Mouse (Mus musculus): Measurements from ENCODE around the gene Rara.
A peak's percentile ranks its signal among the peaks of the same experiment; 100 is the strongest.
"Not testable (repeated sequence)": the region's sequence is repeated elsewhere in the genome, so short reads cannot be mapped to it uniquely, and the experiment has no call there.

Rara gene

GRCm38 (mm10) chr11:98927438-98928076 is at the start of gene Rara:
TSS of gene Rara (plus strand) at chr11:98927818.
- peak in 1 of 2 experiments; percentile 64 for DNase-seq (ENCODE audit: low spot score in 2 of 2)

GRCm38 (mm10) chr11:98887703-98888102 is 39.9 kb upstream of the Rara start:
- DNase-seq (ENCODE audit: low spot score in 2 of 2): no peak

- DNase-seq (ENCODE audit: low spot score in 2 of 2): no peak
These were observed 38.5 kb upstream of the Rara start for GRCm38 (mm10) chr11:98889077-98889476.

GRCm38 (mm10) chr11:98889977-98890376 is 37.6 kb upstream of the Rara start:
- no peak for DNase-seq (ENCODE audit: low spot score in 2 of 2)

- no peak for DNase-seq (ENCODE audit: low spot score in 2 of 2)
These were observed 35.2 kb upstream of the Rara start for GRCm38 (mm10) chr11:98892426-98892825.

GRCm38 (mm10) chr11:98900529-98901125 is 27.0 kb upstream of the Rara start:
- no peak for DNase-seq (ENCODE audit: low spot score in 2 of 2)

GRCm38 (mm10) chr11:98902621-98903245 is 24.9 kb upstream of the Rara start:
- no peak for DNase-seq (ENCODE audit: low spot score in 2 of 2)

GRCm38 (mm10) chr11:98904577-98904976 is 23.0 kb upstream of the Rara start:
- no peak for DNase-seq (ENCODE audit: low spot score in 2 of 2)

GRCm38 (mm10) chr11:98905033-98905432 is 22.6 kb upstream of the Rara start:
- DNase-seq (ENCODE audit: low spot score in 2 of 2): no peak

- no peak for DNase-seq (ENCODE audit: low spot score in 2 of 2)
These were observed 22.0 kb upstream of the Rara start for GRCm38 (mm10) chr11:98905583-98905982.

- no peak for DNase-seq (ENCODE audit: low spot score in 2 of 2)
These were observed 20.6 kb upstream of the Rara start for GRCm38 (mm10) chr11:98907063-98907436.

GRCm38 (mm10) chr11:98907437-98908173 is 20.0 kb upstream of the Rara start, which contains the start of gene Cdc6:
TSS of gene Cdc6 (plus strand) at chr11:98907801.
- peak; percentile 96 to 97 for DNase-seq (ENCODE audit: low spot score in 2 of 2)

- peak; percentile 77 to 84 for DNase-seq (ENCODE audit: low spot score in 2 of 2)
These were observed 18.0 kb upstream of the Rara start for GRCm38 (mm10) chr11:98909654-98910053.

- no peak for DNase-seq (ENCODE audit: low spot score in 2 of 2)
These were observed 17.2 kb upstream of the Rara start for GRCm38 (mm10) chr11:98910415-98910814.

GRCm38 (mm10) chr11:98911498-98911897 is 16.1 kb upstream of the Rara start:
- DNase-seq (ENCODE audit: low spot score in 2 of 2): no peak

- no peak for DNase-seq (ENCODE audit: low spot score in 2 of 2)
These were observed 13.4 kb upstream of the Rara start for GRCm38 (mm10) chr11:98914196-98914595.

- DNase-seq (ENCODE audit: low spot score in 2 of 2): peak in 1 of 2 experiments; percentile 74
These were observed 11.2 kb upstream of the Rara start for GRCm38 (mm10) chr11:98916376-98916775.

- no peak for DNase-seq (ENCODE audit: low spot score in 2 of 2)
These were observed 10.1 kb upstream of the Rara start for GRCm38 (mm10) chr11:98917428-98918005.

- peak; percentile 51 to 77 for DNase-seq (ENCODE audit: low spot score in 2 of 2)
These were observed 9.4 kb upstream of the Rara start for GRCm38 (mm10) chr11:98918231-98918630.

- DNase-seq (ENCODE audit: low spot score in 2 of 2): no peak
These were observed 8.6 kb upstream of the Rara start for GRCm38 (mm10) chr11:98919009-98919408.

GRCm38 (mm10) chr11:98921813-98922212 is 5.8 kb upstream of the Rara start:
- DNase-seq (ENCODE audit: low spot score in 2 of 2): not testable (repeated sequence)

GRCm38 (mm10) chr11:98922307-98922706 is 5.3 kb upstream of the Rara start:
- DNase-seq (ENCODE audit: low spot score in 2 of 2): peak in 1 of 2 experiments; percentile 55
